Mouse (Mus musculus) urinary bladder, postnatal 4 days (tissue): ENCODE data around the gene Ndufa13.

Experiments used
- DNase-seq, 2 experiments: peaks; one replicate each; pipeline ENCODE4 v3.0.0; 2021 to 2022; ENCODE audit warnings: low spot score in 2 of 2

Ndufa13 gene

DNA sequence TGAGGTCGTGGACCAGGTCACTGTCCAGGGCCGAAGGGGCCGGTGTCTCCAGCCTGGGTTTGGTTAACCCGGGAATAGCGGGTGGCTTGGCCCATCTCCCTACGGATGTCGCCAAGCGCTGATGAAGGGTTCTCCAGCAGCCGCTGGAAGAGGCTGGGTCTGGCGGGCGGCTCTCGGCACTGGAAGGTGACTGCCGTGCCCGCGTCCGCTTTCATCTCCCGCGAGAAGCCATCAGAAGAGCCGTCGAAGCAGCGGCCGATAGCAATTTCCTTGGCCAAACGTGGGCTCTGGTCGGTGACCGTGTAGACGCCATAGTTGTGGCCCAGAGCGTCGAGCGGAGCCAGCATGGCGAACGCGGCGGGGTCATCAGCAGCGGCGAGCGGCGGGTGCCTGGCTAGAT is 21.5 kb downstream of the Ndufa13 start:
- no peak for DNase-seq

DNA sequence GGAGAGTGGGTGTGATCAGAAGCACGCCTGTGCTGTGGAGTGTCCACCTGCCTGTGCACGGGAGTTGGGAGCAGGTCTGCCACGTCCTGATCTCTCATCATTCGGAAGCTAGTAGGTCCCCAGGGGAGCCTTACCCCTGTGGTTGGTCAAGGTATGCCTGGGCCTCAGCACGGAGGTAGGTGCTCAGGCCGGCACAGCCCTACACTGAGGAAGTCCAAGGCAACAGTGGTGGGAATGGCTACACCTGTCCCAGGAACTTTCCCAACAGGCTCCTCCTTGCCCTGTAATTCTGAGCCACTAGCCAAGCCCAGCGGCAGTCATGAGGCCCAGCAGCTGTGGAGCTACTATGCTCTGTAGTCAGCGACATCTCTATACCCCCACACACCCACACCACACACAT is 22.7 kb downstream of the Ndufa13 start:
- no peak for DNase-seq

DNA sequence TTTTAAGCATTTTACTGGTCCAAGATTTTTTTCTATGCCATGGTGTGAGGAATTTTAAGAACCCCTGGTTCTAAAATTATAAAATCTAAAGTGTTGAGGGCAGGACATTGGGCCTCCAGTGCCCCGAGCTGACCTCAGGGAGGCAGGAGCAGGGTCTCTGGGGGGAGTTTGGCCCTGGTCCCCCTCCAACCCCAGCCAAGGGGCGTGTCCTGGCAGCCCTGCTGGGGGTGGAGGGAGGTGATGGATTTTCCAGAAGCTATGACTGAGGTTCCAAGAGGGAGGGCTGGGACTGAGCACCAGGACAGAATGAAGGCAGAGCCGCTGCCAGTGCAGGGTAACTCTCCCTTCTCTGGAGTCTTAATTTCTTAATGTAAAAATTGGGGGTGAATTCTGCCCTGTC is 24.4 kb downstream of the Ndufa13 start:
- no peak for DNase-seq

DNA sequence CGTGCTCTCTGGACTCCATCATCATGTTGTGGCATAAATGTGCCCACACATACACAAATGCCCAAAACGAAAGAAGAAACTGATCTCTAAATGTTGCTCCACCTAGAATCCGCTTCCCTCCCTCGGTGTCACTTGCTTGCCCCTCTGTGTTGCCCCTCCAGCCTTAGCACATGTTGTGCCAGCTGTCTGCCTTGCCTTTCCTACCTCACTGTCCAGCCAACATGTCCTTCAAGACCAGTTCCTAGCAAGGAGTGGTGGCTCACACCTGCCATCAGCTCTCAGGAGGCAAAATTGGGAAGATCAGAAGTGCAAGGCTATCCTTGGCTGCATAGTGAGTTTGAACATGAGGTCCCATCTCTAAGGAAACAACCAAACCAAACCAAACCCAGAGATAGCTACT is 25.0 kb downstream of the Ndufa13 start:
- no peak for DNase-seq

DNA sequence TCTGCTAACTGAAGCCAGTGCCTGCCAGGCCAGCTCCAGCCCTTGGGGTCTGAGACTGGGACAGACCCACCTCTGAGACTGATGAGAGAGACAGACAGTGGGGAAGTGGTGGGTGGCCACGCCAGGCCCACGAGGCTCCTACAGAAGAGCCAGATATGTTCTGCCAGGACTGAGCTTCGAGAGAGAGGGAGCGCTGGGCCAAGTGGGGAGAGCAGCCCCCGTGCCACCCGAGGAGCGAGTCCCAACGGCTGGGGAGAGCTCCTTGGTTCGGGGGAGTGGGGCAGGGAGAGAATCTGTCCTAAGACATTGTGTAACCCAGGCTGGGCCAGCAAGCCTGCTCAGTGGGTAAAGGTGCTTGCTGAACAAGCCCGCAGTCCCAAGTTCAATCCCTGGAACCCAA is 25.4 kb downstream of the Ndufa13 start:
- no peak for DNase-seq

DNA sequence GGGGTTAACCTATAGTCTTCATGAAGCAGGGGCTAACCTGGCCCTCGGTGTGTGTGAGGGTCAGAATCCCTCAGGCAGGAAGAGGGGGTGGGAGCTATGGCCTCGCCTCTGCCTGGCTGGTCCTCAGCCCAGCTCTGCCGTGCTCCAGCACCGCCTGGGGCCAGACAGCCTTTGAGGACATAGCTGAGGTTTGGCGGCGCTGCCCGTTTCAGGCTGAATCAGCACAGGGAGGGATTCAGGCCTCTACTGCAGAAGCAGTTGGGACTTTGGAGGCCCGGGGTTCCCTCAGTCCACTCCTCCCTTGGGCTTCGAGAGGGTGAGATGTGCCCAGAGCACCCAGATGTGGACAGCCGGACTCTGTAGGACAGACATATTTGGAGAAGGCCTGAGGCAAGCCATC is 26.3 kb downstream of the Ndufa13 start:
- no peak for DNase-seq

DNA sequence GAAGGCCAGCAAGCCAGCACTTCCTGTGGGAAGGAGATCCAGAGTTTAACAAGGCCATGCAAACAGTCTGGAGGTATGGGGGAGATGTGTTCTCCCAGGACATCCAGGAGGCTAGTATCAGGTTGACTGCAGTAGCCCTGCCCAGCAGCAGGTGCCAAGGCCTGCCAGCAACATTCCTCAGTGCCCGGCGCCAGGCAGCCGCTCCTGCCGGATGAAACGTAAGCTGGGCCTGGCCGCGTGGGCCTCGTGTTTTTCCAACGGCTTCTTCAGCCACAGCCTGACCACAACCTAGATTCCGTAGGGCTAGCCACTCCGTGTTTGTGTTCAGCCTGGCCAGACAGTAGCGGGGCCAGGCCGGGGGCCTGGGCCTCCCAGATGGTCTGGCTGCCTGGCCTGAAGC is 27.7 kb downstream of the Ndufa13 start:
- no peak for DNase-seq

DNA sequence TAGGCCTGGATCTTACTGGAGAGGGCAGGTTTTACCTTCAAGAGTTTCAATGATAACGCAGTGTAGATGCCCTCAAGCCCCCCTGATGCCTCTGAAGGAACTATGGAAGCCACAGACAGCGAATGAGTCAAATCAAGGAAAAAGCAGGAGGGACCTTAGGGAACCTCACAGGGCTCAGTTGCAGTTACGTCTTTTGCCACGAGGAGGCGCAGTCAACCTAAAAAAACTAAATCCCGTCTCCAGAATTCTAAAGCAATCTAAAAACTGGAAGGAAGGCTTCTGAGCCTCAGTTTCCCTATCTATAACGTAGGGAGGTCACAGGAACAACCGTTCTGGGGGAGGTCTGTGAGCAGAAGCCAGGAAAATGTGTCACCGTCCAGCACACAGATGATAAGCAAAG is 28.2 kb downstream of the Ndufa13 start:
- no peak for DNase-seq

DNA sequence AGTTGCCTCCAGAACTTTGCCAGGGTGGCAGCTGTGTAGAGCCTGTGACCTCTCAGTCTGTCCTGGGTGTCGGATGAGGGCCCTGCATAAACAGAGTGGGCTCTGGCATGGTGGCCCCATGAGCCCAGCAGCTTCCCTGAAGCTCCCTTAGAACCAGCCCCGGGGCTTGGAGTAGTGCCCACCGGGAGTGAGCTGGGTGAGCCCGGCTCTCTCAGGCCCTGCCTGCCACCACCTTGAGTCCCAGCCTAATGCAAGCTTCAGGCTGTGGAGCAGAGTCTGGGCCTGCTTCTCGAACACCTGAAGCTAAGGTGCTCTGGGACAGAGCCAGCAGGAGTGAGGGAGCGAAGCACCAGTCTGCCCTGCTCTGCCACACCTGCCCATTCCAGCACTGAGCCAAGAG is 31.5 kb downstream of the Ndufa13 start:
- DNase-seq, result no peak

DNA sequence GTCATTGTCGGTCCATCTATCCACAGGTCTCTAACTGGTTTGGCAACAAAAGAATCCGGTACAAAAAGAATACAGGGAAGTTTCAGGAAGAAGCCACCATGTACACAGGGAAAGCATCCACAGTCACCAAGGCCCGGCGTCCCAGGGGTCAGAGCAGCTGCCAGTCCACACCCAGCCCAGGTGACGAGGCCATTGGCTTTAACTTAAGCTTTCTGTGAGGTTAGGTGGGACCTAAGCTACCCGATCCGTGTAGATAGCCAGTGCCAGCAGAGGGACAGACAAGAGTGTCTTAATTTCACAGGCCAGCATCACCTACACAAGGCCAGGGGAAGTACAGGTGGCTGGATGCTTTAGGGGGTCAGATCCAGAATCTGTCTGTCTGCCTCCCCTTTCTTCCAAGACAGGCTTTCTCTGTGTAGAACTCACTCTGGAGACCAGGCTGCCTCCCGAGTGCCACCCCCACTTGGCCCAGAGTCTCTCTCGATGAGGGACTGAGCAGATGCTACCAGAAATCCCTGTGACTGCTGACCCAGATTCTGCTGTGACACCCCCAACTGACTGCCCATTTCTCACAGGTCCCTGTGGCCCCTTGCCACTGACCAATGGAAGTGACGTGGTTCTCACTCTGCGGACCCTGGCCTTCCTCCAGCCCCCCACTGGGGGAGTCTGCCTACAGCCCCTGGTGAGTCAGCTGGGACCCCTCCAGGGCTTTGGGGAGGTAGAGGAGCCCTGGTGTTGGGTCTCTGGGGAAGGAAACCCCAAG is 32.2 kb downstream of the Ndufa13 start:
- no peak for DNase-seq

DNA sequence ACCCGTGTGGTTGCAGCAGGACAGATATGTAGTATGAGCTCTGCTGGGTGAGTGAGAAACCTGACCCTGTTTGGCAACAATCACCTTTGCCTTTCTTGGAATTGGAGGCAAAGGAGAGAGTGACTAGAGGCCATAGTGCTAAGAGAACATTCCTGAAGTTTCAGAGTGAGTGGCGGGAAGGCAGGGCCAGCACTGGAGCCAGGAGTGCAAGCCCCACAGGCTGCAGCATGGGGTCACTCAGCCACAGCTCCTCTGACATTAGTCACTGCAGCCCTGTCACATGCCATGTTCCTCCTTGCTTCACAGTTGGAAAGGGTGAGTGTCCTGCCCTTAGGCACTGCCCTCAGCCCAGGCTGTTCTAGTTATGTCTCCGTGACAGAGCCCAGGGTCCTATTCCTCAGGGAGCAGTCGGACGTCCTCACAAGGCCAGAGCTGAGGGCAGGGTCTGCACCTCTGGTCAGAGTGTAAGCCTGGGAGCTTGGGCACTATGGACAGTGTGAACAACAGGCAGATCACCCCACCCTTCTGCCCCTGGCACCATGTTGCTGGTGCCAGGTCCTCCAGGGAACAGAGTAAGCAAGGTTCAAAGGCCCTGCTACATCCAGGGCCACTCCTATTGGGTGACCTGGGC is 34.5 kb downstream of the Ndufa13 start:
- DNase-seq, result peak in 1 of 2 experiments; percentile 58

DNA sequence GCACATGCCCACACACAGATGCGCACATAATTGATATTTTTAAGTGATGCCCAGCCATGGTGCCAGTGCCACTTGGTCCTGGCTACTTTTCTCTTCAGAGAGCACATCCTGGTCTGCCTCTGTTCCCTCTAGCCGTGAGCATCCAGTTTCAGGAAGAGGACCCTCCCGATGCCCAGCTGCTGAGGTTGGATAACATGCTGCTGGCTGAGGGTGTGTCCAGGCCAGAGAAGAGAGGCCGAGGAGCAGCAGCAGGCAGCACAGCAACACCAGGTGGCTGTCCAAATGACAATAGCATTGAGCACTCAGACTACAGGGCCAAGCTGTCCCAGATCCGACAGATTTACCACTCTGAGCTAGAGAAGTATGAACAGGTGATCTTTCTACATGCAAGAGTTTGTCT is 38.2 kb downstream of the Ndufa13 start:
- no peak for DNase-seq

DNA sequence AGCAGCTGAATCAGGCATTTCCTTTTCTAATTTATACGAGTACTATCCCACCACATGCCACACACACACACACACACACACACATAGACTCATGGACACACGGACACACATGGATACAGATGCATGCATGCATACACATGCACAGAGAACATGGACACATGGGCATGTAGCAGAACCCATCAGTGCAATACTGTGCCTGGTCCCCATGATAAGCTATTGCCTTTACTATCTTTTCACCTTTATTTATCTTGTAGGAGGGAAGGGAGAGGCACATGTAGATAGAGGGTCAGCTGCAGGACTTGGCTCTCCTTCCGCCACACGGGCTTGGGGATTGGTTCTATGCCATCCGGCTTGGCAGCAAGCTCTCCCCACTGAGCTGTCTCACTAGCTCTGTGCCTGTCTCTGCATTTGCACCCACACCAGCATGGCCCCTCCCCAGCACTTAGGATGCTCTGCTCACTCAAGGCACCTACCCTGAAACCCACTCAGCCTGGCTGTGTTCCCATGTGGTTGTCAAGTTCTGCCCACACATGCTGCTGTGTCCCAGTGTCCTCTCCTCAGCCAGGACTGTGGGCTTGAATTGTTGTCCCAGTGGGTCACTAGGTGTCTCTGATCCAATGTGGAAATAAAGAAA is 38.9 kb downstream of the Ndufa13 start:
- DNase-seq, result no peak

DNA sequence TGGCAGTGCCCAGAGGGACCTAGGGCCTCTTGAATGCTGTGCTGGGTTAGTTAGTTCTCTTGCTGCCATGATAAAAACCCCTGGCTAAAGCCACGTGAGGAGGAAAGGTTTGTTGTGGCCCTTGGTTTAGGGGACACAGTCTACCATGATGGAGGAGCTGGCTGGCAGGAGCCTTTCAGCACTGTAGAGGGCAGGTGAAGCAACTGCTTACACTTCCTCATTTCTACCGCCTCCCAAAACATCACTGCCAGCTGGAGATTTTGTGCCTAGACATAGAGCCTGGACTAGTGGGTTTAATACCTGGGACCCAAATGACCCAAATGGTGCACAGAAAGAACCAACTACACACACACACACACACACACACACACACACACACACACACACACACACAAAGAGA is 41.1 kb downstream of the Ndufa13 start:
- no peak for DNase-seq

DNA sequence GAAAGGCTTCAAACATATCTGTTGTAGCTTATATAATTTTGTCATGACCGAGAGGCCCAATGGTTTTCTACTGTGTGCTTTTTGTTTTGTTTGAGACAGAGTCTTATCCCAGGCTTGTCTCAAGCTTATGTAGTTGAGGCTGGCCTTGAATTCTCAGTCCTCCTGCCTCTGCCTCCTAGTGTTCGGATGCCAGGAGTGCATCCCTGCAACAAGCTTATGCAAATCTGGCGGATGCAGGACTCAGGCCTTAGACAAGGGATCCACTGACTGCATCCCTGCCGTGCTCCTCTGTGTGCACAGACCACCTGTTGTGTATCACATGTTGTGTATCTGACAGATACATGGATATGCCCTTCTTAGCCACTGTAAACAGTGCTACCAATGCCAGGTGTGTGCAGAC is 41.6 kb downstream of the Ndufa13 start:
- no peak for DNase-seq

DNA sequence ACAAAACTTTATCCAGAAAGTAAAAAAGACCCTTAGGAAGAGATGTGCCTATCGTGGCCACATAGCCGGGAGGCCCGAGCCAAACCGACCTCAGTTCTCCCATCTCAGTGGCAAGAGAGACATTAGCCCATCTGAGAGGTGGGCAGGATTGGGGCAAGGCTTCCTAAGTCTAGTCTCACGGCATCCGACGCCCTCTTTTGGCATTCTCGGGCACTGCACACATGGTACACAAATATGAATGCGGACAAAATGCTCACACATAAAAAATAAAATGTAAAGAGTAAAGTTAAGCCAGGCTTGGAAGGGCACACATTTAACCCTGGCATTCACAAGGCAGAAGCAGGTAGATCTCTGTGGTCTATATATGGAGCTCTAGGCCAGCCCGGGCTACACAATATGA is 48.5 kb downstream of the Ndufa13 start:
- DNase-seq, result no peak

DNA sequence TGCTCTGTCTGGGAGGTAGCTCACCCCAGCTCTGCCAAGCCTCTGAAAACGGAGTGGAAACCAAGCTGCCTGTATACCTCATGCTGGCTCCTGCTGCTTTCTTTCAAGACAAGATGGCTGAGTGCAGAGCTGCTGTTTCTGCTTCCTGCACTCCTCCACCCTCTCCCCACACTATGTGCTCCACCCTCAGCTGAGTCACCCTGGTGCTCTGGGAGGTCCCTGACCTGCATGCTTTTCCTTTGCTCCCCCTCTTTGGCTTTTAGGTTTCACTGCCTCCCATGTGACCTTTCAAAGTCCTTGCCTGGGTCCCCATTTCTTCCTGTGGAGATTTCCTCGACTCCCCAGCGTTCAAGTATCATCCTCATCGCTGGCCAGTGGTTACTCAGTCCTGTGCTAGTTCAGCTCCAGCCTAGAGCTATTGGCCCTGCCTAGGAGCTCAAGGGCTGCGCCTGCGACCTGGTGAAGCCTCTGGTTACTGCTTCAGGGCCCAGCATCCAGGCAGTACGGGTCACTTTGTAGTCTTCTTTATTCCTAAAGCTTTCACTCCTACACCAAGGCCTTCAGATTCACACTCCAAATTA is 51.3 kb downstream of the Ndufa13 start:
- DNase-seq, result no peak

DNA sequence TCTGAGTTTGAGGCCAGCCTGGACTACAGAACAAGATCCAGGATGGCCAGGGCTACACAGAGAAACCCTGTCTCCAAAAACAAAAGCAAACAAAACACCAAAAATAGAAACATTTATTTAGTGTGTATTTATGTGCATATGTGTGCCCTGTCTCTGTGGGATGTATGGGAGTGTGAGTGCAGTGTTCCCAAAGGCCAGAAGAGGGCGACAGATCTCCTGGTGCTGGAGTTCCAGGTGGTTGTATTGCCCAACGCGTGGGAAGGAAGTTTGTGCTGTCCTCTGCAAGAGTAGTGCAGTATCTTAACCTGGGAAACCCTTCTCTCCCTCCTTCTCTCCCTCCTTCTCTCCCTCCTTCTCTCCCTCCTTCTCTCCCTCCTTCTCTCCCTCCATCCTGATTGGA is 52.5 kb downstream of the Ndufa13 start:
- no peak for DNase-seq

DNA sequence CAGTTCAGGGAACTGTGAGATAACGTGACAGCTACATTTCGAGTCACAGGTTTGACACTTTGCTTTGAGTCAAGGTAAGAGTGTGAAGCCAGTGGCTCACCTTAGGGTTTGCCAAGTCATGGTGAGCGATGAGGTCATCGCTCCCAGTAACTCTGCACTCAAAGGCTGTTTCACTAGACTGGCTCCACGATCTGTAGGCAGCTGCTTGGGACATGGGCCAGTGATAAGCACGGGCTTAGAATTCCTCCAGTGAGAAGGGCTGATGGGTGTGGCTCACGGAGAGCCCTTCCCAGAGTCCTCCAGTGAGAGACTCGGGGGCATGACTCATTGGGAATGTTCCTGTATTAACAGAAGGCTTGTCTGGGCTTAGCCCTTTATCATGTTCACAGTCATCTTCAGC is 53.4 kb downstream of the Ndufa13 start:
- peak; percentile 33 to 61 for DNase-seq

DNA sequence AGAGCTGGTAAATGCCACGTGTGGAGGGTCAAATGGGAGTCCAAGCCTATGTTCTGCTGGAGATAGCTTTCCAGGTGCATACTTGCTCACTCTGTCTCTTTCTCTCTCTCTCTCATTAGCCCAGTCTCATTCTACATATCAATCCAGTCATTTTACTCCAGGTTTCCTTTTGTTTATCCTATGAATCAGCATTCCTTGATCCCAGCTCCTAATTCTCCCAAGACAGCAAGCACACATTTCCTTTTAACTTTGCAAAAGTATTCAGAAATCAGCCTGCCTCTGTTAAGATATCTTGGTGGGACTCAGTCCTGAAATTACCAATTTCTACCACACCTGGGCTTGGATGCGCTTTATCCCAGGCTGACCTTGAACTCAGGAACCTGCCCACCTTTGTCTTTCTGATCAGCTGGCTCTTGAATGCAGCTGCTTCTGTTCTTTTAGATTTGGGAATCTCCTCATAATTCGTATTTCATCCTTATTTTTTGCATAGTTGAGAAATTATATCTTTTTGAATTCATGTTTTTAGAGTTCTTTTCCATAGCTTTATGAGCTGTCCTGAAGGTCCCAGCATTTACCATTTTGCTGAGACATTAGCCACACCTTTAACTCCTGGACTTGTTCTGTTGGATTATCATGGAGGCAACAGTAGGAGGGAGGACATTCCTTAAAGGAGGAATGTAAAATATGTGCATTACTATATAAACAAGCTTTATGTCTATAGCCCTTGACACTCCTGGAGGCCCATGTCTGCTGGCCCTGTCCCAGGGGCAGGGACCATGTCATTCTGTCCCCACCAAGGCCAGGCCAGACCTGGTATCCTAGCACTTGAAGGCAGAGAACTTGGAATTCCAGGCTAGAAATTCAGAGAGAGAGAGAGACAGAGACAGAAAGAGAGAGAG is 54.9 kb downstream of the Ndufa13 start:
- no peak for DNase-seq
